In genomic region chrX:12116128-12116527, GRCm38 (mm10) we compare ENCODE assay signal across 14 mouse cellular contexts. TPM values are rescaled to one million over a fixed set of nuclear protein-coding genes. Genes with fewer than 3 reads are reported as not detected.
A peak's percentile ranks its signal among the peaks of the same experiment; 100 is the strongest.
DNase-seq lines count a peak whose midpoint lies in the region; ATAC-seq lines count a peak whose summit lies in the region.
"Had no signal": no experiment of that assay in that cellular context is flagged by ENCODE, and none has a peak within 500 bp of the region (broad histone marks: within the 10 kb centered on the region; RNA-seq: fewer than 3 reads in every experiment).

No protein-coding gene starts in this region.

- H3K4me2 ChIP-seq in lung, embryonic 15.5 days, result no peak overlapping the region
- H3K4me2 ChIP-seq: hindbrain, embryonic 15.5 days; midbrain, embryonic 13.5 days had no signal

- H3K9ac ChIP-seq in lung, embryonic 15.5 days, result no peak overlapping the region
- H3K9ac ChIP-seq: hindbrain, embryonic 15.5 days; midbrain, embryonic 13.5 days had no signal

- no peak overlapping the region for H3K4me3 ChIP-seq in heart, embryonic 10.5 days
- H3K4me3 ChIP-seq in lung, embryonic 15.5 days, result no peak overlapping the region
- H3K4me3 ChIP-seq: hindbrain, embryonic 15.5 days; midbrain, embryonic 13.5 days had no signal

- H3K27ac ChIP-seq in heart, embryonic 10.5 days, result no peak overlapping the region
- no peak overlapping the region for H3K27ac ChIP-seq in lung, embryonic 15.5 days
- H3K27ac ChIP-seq: hindbrain, embryonic 15.5 days; midbrain, embryonic 13.5 days had no signal

- ATAC-seq in activated CD4-positive, CD25-positive, alpha-beta regulatory T cell, adult 4 months, result peak; percentile 23
- peak; percentile 14; the same call in 1 of the 2 replicates for ATAC-seq in lung, embryonic 15.5 days (ENCODE audit: borderline replicate concordance, extremely low read depth, low FRiP score, low TSS enrichment)
- ATAC-seq: midbrain, embryonic 13.5 days had no signal

- peak; percentile 47 to 51 for DNase-seq in heart, adult 18-20 months
- no peak for DNase-seq in heart, embryonic 10.5 days (ENCODE audit: low spot score)
- DNase-seq in 3134 (ENCODE audit: extremely low read depth, insufficient read length, low spot score), result peak; percentile 59
- no peak for DNase-seq in frontal cortex, adult 2 months (ENCODE audit: extremely low spot score in 1 of 2, low spot score in 1 of 2)
- DNase-seq in adrenal gland, adult (ENCODE audit: inconsistent age in 2 of 2, low spot score in 1 of 2), result no peak
- DNase-seq in frontal cortex, postnatal 14 days (ENCODE audit: low spot score in 2 of 2), result no peak
- DNase-seq: cerebellum, postnatal 10 days; kidney, postnatal 4 days; spleen, adult 18-20 months had no signal

- H3K4me1 ChIP-seq in heart, embryonic 10.5 days, result 0 out of 2 replicates have a peak, but pooled peaks cover 8% of the 10 kb centered on the region
- H3K4me1 ChIP-seq in lung, embryonic 15.5 days, result peaks cover 11% of the 10 kb centered on the region

- H3K27me3 ChIP-seq in heart, embryonic 10.5 days (ENCODE audit: insufficient read depth, poor library complexity, severe bottlenecking), result no peaks in the 10 kb centered on the region
- H3K27me3 ChIP-seq in lung, embryonic 15.5 days, result no peaks in the 10 kb centered on the region
- H3K27me3 ChIP-seq: CH12.LX; hindbrain, embryonic 15.5 days; midbrain, embryonic 13.5 days had no signal

- H3K9me3 ChIP-seq in heart, embryonic 10.5 days, result no peaks in the 10 kb centered on the region
- H3K9me3 ChIP-seq in lung, embryonic 15.5 days, result no peaks in the 10 kb centered on the region
- H3K9me3 ChIP-seq: hindbrain, embryonic 15.5 days; midbrain, embryonic 13.5 days had no signal

- 30% methylated on average over 7 of the region's 7 CpGs for WGBS in heart, embryonic 10.5 days
- 23% methylated on average over 7 of the region's 7 CpGs for WGBS in lung, embryonic 15.5 days

- no peaks in the 10 kb centered on the region for H3K36me3 ChIP-seq in heart, embryonic 10.5 days
- H3K36me3 ChIP-seq in lung, embryonic 15.5 days, result no peaks in the 10 kb centered on the region
- H3K36me3 ChIP-seq: hindbrain, embryonic 15.5 days; midbrain, embryonic 13.5 days had no signal

RNA-seq across cellular contexts. Expression of gene Bcor, which starts 44.0 kb away (rescaled TPM):
- total RNA-seq in heart, adult 18-20 months (2021), result 10 to 100 TPM; 16.7 to 20.5 TPM
- 17.5 and 20.8 TPM in 2 replicates for polyA plus RNA-seq in heart, embryonic 10.5 days (2016; fragmentation: Nextera tagmentation; extraction: Ambion mirVana)
- polyA plus RNA-seq in activated CD4-positive, CD25-positive, alpha-beta regulatory T cell, adult 4 months (2017; shearing (Covaris generic)), result 10 to 100 TPM; 21.6 to 23.6 TPM
- 20.1 and 20.8 TPM in 2 replicates for polyA plus RNA-seq in lung, embryonic 15.5 days (2015; fragmentation: Nextera tagmentation; extraction: Ambion mirVana)
- 13.9 and 17.2 TPM in 2 replicates for polyA plus RNA-seq in frontal cortex, adult 2 months (2012; rRNA removed)

Comparison
In these comparisons a context has a peak if more than half of its experiments do, and no peak if none do; other contexts are left out.
1. DNase-seq: peak in heart, adult 18-20 months (2 of 2) and 3134 (single experiment); none in heart, embryonic 10.5 days (single experiment), frontal cortex, adult 2 months (0 of 2), adrenal gland, adult (0 of 2) and frontal cortex, postnatal 14 days (0 of 2).